Mouse (Mus musculus): ENCODE measurements around the gene Kansl3.

Gene Kansl3

DNA sequence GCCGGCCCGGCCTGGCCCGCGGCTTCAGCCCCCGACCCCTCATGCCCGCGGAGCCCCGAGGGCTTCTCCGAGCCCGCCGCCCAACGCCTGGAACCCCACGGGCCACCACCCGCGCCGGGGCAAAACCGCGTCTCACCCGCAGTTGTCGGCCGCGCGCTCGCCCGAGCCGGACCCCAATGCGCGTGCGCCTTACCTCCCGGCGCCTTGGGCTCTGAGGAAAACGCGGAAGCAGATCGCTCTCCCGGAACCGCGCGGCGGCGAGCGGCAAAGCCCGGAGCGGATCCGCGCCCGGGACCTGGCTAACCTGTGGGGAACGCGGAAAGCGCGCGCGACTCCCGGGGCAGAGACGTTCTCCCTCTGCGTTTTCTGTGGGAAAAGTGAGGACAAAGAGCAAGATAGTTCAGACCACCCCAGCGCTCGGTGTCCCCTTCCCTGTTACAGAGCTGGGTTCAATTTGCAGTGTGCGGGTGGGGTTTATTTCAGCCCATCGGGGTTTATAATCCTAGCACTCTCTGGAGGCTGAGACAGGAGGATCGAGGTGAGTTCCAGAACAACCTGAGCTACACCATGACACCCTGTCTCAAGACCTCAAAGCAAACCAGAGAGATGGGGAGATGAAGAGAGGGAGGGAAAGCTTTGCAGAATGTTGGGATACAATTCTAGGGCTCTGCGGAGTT lies at the start of gene Kansl3:
Kansl3 (minus strand) TSS at position 213 of the 677 bp plus-strand sequence.
- DNase-seq, result peak; percentile 80 to 90

DNA sequence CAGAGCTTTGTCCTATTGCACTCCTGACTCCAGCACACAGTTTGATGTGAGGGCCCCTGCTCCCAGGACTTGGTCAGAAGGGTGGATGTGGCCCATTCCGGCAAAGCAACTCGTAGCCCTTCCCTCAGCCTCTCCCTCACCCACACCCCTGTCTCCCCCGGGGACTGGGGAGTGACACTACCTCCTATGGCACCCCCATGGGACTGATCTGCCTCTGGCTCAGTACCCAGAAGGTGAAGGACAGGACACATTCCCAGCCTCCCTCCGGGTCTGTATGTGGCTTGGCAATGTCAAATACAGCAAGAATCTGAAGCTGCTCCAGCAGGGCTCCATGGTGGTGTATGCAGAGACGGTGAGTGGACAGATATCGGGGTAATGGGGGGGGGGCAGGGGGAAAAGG lies 35.5 kb upstream of the Kansl3 start:
- DNase-seq, result no peak

DNA sequence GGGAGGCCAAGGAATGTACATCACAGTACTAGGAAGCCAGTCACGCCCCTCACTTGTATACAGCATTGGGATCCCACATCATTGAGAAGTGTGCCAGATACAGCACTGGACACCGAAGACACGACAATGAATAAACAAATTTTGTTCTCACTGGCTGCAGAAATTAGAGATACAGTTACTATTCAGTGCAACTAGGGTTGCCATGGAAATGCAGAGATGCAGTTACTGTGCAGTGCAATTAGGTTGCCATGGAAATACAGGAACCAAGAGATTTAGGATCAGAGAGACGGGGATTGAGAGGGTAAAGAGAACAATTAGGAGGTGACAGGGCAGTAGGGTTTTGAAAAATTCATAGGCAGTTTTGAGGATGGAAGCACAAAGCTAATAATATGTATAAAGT lies 32.5 kb upstream of the Kansl3 start:
- no peak for DNase-seq

DNA sequence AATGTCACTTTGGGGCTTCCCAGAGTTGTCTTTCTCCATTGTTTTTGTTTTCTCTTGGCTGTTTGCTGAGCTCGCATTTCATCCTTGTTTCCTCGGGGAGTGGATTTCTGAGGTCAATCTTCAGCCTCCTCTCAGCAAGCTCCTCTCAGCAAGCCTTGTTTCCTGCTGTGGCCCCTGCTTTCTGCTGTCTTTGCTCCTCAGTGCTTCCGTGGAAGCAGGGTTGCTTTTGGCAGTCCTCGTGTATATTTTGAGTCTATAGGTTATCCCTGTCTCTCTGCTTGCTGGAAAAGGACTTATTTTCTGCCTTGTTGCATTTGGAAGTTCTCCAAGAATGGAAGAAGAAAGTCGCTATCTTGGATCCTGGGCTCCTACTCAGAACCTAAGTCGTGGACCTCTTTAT lies 28.1 kb upstream of the Kansl3 start:
- DNase-seq, result no peak

DNA sequence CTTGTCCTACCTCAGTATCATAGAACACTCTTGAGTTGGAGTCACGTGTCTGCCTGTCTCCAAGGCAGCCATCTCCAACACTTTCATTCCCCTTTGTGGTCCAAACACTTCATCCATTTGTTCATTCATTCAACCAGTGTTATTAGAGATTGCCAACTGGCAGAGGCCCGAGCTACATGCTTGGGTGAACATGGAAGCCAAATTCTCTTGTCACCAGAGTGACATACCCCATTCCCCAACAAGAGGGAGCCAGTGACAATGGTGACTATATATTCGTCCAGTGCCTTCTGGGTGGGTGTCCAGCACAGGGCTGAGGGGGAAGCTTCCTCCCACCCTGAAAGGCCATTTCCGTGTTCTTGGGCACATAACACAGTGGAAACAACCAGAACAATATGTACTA lies 10.6 kb upstream of the Kansl3 start:
- no peak for DNase-seq

DNA sequence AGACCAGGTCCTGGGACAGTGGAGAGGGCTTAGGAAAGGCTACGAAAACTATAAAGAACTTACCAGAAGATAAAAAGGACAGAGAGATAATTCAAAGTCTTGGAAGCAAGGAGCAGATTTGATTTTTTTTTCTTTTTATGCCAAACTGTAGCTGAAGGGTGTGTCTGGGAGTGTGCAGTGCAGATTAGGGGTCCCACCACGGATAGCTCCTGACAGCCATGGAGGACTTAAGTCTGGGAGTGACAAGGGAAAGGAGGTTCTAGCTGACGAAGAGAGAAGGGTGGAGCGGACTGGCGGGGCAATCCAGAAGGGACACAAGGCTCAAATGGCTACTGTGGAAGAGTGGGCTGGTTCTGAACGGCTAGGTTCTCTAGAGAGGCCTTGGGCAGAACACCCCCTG lies 9.9 kb upstream of the Kansl3 start:
- DNase-seq, result no peak

DNA sequence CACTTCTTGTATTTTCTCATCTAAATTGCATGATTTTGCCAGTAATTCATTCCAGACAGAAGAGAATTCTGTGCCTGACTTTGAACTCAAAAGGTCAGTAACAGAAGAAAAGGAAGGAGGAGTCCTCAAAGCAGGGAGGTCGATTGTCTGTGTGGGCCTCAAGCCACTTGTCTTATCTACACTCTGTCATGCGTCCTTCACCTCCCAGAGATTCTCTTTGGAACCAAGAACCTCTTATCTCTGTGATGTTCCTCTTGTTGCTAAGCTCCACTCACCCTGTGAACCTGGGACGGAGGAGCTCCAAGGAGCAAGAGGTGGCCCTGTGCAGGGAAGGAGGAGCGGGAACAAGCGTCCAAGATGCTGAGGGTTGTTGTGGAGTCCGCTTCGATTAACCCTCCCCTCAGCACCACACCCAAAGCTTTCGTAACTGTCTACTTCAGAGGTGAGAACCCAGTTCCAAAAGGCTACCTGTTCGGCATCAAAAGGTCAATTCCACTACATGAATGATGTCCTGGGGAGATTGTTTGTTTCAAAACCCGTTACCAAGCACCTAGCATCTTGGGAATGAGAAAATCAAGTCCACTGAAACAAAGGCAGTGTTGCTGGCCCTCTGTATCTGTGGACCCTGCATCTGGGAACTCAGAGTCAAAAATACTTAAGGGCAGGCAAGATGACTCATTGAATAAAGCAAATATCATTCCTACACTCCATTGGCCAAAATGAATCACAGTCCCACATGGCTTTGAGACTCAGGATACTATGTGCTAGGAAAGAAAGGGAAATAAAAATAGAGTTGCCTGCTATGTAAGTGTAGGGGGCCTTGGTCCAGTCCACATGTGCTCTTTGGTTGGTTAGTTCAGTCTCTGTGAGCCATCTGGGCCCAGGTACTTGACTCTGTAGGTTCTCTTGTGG lies 3.2 kb upstream of the Kansl3 start, which contains the start of gene Fer1l5:
Fer1l5 (plus strand) TSS at position 358 of the 912 bp plus-strand sequence.
- no peak for DNase-seq

DNA sequence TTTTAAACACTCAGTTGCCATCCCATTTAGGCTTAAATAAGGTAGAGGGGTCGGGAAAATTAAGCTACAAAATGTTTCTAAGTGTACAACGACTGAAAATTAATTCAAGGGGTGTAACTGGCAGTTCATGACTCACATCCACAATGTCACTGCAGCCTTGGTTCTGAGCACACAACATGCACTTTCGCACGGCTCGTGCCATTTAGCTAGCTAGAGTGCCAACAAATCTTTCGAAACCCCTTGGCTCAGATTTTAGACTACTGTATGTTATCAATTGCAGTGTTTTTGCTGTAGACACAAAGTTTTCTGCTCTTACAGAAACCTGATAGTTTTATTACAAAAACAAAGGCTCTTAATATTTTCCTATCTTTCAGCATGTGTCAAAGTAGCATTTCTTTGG lies 1.9 kb upstream of the Kansl3 start:
- DNase-seq, result no peak

DNA sequence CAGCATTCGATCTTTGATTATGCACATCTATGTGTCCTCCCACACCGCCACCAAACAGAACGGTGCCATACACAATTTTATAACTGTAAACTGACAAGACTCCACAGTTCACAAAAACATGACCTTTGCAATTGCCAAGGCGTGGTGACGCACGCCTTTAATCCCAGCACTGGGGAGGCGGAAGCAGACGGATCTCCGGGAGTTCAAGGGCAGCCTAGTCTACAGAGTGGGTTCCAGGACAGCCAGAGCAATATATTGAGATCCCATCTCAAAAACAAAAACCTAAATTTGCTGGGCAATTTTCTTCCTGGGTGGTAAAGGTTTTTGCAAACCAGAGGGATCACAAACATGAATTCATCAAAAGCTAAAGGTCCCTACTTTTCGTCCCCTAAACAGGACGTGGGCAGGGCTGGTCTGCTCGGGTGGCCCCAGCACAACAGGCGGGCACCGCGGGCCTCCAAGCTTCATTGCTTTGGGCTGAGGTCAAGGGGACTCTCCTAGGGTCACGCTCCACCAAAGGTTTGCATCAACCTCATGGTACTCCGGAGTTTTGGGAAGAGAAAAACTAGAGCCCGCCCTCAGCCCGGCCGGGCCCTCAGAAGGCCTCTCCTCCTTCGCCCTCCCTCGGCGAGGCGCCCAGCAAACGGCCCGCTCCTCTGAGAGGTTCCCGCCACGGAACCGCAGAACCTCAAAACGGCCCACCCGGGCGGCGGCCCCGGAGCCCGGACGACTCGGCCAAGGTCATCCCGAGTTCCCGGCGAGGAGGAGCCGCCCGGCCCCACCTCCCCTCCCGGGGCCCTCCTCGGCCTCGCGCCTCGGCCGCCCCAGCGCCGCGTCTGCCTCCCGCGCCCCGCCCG lies 641 bp downstream of the Kansl3 start:
- DNase-seq, result no peak

DNA sequence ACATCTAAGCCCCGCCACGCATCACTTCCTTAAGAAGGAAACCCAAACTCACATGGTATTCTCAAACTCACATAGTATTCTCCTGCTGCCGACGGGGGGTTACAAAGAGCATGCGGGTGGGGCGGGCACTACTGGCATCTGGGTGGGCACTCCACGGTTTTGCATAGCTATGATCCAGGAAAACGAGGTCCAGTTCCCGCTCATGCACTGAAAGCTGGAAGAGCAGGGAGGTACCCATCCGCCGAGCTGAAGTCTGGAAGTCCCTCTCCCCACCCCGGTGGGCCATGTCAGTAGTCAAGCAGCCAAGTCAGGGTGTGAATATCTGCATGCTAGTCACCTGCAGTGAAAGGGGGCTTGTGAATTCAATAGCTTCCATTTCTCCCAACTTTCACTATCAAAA lies 1.3 kb downstream of the Kansl3 start:
- DNase-seq, result no peak

DNA sequence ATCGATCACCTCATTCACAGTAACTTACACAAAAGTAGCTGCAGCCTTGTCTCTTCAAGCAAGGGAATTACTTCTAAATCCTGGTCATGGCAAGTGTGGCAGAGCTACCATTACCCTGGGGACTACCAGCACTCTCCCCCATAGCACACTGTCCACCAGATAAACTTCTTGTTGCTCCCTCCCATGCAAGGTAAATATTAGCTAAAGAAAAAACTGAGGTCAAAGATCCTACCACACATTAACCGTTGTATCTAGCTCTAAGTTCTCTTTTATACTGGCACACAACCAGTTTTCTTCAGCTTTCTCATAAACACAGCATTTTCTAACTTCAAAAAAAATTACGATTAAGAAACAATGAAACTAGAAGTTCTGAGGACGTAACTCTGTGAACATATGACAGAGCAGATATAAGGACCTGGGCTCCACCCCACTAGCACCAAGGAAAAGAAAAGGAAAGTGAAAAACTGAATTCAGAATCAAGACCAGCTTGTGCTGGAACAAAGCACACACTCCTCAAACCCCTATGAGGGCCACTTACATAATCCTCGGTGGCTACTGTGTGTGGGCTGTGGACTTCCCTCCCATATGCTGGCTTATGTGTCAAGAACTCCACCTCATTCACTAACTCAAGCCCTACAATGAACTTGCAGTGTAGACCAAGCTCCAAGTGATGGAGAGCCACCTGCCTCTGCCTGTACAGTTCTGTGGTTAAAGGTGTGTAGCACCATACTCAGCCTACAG lies 11.9 kb downstream of the Kansl3 start:
- DNase-seq, result no peak

DNA sequence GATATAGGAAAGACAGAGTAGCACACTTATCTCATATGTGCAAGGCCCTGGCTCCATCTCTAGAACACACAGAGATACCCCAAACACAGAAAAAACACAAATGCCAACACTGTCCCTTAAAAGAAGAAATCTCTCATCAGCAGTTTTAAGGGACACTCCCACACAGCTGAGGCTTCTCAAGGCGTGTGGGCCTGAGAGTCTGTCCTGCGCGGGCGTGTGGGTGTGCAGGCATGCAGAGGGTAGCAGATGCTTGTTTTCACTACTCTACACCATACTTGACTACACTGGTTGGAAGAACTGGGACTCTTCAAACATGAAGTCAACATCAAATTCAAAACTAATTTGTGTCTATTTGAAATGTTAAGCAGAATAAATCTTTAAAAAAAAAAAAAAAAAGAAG lies 16.6 kb downstream of the Kansl3 start:
- no peak for DNase-seq

DNA sequence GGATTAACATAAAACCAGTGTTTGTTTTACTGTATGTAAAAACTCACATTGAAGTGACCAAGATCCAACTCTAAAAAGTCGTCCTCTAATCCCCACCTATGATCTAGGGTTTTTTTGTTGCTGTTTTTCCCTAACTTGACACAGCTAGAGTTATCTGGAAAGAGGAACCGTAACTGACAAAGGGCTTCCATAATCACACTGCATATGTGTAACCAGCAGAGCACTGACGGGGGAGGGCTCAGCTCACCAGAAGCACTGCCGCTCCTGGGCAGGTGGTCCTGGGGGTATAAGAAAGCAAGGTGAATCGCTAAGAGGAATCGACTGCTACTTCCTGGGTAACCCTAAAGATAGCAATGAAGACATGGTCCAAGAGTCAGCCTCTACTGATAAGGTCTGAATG lies 26.4 kb downstream of the Kansl3 start:
- DNase-seq, result no peak

DNA sequence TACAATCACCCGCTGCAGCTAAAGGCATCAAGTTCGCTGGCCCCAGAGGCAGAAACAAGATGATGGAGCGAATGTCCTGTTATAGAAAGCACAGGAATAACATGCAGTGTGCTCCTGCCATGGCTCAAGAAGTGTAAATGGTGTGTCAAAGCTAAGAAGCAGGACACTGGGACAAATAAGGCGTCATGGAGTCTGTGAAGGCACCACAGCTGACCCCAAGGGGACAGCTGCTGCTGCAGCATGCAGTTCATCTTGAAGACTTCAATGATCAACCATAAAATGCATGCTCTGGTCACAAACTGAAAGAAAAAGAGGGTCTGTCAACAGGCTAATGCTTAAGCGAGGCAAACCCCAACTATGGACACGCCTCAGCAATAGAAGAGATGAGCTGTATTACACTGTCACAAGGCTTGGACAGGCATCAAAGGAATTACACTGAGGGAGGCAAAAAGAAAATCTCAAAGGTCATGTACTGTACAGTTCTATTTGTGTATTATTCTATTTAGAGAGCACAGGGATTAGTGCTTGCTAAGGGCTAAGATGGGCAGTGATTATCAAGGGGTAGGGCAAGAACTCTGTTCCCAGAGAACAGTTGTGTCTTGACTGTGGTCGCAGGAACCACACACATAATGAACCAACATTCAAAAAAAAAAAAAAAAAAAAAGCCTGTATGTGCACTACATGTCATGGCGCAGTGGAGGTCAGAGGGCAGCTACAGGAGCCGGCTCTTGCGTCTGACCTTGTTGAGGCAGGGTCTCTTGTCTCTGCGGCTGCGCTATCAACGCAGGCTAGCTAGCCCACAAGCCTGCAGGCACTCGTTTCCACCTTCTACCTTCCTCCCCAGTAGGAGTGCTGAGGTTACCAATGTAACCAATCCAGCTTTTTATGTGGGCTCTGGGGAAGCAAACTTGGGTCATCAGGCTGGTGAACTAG lies 35.8 kb downstream of the Kansl3 start:
- DNase-seq, result no peak

DNA sequence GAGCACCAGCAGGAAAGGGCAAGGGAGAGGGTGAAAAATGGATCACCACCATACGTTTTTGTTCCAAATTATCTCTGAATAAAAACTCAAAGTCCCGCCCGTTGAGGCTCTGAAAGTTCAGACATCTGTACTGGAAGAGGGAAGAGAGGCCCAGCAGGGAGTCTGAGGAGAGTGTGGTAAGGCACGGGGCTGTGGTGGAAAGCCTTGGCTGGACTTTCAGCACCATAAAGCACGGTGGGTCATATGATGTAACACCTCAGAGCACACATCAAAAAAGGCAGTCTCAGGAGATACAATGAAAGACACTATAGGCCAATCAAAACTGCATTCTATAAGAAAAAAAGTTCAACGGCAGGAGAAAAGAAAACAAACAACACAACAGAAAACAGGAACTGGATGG lies 37.2 kb downstream of the Kansl3 start:
- DNase-seq, result no peak

DNA sequence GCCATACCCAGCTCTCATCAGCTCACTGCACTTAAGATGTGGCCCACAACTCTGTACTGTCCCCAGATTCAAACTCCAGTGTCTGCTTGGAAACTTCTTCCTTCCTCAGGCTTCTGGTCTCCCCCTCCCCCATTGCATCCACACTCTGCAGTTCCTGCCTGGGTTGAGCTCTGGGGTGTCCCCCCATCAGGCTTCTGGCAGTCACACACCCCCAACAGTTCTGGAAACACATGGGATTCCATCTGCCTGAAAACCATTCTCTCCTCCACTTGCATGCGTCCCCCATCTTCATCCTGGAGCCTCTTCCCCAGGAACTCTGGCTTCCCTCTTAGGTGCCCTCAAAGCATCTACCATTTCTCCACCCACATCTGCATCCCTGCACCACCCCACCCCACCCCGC lies 42.2 kb downstream of the Kansl3 start:
- DNase-seq, result no peak

DNA sequence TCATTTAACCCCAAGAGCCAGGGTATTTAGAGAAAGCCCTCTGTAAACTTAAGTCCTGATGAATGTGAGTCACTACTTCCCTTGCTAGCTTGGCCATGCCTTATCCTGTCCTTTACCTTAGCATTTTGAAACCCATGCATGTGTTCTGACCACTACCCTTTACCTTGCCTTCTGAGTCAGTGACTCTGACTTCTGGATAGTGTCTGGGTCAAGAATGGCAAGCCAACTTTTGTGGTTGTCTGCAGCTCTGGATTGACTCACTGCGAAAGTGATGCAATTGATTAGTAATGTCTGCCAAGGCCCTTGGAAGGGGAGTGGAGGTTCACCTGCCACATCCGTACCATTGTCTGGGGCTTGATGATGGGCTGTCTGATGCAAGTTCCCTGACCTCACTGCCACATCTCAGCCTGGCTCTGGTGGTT lies 43.1 kb downstream of the Kansl3 start:
- DNase-seq, result no peak

DNA sequence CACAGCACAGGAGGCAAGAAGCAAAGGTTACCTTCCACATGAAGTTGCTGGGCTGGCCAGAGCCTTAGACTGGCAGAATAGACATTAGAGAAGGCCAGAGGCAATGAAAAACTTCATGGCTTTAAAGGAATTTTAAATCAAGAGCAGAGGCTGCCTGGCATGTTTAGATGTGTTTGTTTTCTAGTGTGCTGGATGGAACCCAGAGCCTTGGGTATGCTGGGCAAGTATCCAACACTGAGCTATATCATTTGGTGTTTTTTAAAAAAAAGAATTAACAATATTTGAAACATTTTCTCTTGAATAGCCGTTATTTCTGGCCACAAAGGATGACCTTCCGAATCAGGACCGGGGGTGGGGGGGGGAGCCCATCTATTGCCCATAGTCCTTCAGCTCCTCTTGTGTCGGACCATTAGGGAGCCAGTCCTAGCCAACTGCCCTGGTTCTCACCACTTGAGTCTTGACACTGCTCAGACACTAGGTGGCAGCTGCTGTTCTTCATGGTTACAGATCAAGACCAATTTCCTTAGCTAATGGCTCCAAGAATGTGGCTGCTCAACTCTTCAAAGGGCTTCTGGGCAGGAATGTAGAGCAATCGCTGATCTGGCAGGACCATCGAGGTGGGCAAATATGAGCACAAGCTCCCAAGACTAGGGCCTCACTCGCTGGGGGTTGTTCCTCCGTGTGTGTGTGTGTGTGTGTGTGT lies 45.1 kb downstream of the Kansl3 start:
- peak in 1 of 2 experiments; percentile 33 for DNase-seq

DNA sequence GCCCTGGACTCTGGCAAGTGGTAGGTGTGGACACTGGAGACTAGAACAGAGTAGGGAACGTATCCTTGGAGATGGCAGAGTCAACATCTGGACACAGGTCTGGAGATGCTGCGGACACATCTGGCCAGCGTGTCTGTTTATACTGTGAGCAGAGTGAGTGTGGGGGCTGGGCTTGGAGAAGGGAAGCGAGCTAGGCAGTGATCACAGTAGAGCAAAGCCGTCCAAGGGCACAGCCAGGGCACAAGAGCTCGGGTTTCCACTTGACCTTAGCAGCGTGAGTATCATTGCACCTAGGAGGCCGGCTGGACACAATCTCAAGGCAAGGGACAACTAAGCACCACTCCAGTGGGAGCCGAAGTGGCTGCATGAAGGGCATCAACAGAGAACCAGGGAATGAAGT lies 45.9 kb downstream of the Kansl3 start:
- no peak for DNase-seq

DNA sequence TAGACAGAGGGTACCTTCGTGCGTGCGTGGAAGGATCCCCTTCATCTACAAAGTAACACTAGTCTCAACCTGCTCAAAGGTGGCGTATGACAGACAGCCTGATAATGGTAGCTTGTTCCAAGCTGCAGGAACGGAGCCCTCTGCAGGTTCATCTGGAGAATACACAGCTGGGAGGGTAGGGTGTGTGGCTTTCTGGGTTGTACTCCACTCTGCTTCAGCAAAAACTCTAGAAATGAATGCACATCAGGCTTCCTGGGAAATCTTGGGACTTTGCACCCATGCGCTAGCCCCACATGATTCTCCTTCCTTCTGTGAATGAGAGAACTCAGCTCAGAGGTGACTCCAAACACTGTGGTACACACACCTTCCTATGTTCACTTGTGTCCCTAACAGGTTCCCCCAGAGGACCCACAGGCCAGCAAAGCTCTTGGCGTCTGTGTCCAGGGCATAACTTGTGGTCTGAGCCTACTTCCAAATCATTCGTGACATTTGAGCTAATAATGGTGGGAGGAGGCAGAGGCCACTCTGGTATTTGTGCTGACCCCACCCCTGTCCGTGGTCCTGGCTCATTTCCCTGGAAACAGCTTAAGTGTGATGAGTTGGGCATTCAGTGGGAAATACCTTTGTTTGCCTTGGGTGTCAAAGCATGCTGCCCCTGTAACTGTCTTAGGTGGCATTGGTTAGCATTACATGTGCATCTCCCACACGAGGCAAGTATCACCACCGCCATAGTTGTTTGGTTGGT lies 47.0 kb downstream of the Kansl3 start:
- no peak for DNase-seq
